Mouse (Mus musculus): ENCODE data around the gene Mmp24.
"Not testable (repeated sequence)": the region's sequence is repeated elsewhere in the genome, so short reads cannot be mapped to it uniquely, and the experiment has no call there.

Mmp24 gene

DNA sequence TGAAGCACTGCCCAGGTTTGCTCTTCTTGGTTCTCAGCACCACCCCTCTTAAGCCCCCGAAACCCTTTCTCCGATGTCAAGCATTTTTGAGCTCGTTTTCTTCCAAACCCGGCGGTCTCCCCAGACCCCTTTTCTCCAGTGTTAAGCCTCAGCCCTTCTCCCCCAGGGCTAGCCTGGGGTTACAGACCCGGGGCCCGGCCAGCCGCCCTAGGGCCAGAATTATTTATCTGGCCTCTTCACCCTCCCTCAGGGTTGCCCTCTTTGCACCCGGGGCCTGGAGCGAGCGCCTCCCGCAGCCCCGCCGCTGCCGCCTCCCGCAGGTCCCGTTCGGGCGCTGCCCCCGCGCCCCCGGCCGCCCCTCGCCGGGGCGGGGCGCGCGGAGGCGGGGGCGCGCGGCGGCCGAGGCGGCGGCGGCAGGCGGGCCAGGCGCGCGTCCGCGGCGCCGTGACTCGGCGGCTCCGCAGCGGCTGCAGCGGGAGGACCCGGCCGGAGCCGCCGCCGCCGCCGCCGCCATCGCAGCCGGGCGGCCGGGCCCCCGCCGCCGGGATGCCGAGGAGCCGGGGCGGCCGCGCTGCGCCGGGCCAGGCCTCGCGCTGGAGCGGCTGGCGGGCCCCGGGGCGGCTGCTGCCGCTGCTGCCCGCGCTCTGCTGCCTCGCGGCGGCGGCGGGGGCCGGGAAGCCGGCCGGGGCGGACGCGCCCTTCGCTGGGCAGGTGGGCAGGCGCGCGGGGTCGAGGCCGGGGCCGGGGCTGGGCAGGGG is at the start of gene Mmp24:
Mmp24 (plus strand) TSS at position 416 of the 758 bp plus-strand sequence.
- DNase-seq (ENCODE audit: low spot score), result no peak

DNA sequence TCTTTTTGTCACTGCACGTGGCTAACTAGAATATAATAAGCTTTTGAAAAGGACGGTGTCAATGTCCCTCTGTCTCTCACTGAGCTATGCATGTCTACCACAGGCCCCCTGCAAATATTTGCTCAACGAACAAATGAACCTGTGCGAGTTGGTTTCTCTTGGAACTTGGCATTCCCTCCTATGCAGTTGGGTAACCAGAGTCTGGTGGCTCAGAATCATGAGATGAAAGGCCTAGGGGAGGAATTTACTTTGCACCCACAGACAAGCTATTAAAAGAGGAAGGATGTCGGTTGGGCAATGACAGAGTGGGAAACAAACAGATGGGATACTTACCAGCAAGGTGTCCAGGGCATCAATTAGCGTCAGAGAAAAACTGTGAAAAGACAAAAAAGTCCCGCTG is 48.8 kb upstream of the Mmp24 start:
- no peak for DNase-seq (ENCODE audit: low spot score)

DNA sequence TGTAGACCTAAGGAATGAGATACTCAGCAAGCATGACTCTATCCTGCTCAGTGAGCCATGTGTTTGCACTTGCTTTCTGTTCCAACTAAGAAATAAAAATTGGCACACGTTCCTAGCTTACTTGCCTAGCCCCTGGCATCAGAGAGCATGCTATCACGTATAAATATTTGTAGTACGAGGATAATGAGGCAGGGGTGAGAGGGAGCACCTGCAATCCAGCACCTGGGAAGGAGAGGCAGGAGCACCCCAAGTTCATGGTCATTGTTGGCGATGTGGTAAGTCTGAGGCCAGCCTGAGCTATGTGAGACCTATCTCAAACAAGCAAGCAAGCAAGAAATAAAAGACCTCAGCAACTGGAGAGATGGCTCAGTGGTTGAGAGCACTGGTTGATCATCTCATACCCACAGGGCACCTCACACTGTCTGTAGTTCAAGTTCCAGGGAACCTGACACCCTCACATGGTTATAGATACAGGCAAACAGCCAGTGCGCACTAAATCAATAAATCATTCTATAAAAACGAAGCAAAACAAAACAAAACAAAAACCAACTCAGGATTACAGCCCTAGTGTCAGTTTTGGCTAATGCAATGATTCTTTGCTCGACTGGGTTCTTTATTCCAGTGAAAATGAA is 47.3 kb upstream of the Mmp24 start:
- DNase-seq (ENCODE audit: low spot score), result no peak

DNA sequence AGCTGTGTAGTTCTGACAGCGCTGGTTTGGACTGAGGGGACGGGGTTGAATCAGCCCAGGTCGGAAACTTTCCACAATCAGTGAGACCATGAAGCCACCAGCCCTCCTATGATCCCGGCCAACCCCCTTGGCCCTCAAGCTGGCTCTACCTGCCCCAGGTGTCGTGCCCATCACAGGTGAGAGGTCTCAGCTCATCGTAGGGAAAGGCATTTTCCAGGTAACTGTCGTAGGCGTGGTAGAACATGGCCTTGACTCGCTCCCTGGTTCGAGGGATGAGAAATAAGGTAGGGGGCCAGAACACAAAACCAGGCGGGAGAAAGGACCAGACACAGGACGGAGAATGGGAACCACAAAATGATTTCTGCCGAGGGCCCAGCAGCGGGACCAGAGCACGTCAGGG is 46.4 kb upstream of the Mmp24 start:
- no peak for DNase-seq (ENCODE audit: low spot score)

DNA sequence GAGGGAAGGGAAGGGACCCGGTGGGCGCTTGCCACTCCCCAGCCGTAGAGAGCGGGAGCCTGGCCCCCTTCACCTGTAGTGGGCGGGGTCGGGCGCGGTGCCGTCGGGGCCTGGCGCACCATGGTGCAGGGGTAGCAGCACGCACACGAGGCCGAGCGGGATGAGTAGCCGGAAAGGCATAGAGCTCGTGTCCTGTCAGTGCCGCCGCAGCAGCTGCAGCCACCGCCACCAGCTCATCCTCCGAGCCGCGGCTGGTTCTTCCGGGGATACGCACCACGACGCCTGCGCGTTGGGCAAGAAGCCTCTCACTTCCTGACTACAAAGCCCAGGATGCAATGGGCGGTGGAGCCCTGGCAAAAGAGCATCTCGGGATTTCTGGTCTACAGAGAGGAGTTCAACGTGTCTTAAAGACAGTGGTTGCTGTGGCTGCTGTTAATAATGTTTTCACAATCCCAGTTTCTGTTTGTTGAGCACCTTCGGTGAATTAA is 45.9 kb upstream of the Mmp24 start, which contains the start of gene Edem2:
Edem2 (minus strand) TSS at position 318 of the 488 bp plus-strand sequence.
- DNase-seq (ENCODE audit: low spot score), result peak; percentile 82

DNA sequence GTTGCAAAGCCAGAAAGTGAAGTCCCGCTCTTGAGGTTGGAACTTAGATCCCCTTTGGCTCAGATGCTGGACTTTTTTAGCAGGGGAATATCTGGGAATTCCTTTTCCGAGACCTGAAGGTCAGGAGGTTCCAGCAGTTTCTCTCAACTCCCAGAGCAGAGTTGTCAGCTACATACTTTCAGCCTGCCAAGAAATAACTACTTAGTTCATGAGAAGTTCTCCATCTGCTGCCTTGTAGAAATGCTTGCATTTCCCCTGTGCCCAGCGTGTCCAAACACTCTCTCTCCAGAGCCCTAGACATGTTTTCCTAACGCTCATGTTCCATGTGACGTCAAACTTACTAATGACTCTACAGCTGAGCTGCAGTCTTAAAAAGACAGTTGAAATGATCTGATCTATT is 40.1 kb upstream of the Mmp24 start:
- no peak for DNase-seq (ENCODE audit: low spot score)

DNA sequence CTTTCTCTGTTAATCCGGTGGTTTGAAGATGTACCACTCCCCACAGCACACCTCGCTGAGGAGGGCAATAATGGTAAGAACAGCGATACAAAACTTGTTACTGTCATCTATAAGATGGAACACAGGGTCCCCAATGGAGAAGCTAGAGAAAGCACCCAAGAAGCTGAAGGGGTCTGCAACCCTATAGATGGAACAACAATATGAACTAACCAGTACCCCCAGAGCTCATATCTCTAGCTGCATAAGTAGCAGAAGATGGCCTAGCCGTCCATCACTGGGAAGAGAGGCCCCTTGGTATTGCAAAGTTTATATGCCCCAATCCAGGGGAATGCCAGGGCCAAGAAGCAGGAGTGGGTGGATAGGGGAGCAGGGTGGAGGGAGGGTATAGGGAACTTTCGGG is 39.4 kb upstream of the Mmp24 start, which contains the start of gene Gm17581:
Gm17581 (minus strand) TSS at position 101 of the 400 bp plus-strand sequence.
- DNase-seq (ENCODE audit: low spot score), result not testable (repeated sequence)

DNA sequence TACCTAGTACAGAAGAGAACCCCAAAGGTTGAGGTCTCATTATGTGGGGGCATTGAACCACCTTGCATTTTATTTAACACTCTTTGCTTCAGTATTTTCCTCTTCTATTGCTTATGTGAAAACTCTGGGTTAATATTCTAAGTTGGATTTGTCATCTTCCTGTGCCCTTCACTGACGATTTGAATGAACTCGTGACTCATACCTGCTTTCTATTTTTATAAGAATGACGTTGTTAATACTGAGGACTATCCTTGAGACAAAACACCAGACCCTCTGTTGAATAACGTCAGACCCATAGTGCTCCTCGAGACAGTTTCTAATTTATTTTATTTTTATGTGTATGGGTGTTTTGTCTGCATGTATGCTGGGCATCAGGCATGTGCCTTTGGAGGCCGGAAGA is 38.2 kb upstream of the Mmp24 start:
- DNase-seq (ENCODE audit: low spot score), result no peak

DNA sequence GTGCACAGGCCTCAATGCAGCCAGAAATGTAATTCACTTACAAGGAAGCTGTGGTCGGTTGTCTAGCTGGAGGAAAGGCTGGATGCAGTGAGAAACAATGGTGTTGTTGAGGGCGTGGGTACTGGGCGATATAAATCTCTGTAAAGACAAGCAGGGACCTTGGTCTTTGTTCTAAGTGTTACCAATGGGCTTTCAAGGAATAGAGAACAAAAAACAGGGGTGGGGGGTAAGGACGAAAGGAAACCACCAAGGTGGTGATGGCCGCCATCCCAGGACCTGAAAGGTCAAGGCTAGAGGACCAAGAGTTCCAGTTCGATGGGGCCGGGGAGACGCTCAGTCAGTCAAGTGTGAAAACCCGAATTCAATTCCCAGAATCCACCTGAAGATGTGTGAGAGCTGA is 37.3 kb upstream of the Mmp24 start:
- DNase-seq (ENCODE audit: low spot score), result no peak

DNA sequence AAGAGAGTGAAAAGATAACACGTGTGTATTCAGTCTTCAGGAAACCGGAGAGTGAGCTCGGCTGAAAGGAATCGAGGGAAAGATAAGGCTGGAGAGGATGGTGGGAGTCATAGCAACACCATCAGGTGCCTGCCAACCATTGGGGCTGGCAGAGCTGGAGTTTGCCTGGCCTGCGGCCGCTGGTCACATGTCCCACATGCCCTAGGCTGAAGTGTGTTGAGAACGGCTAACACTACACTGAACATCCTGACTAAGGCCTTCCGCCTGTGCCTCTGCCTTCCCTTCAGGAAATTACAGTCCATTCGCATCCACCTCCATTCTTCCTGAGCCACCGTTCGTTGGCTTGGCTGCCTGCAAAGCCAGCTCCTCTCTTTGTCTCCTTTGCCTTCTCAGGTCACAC is 32.9 kb upstream of the Mmp24 start:
- no peak for DNase-seq (ENCODE audit: low spot score)

DNA sequence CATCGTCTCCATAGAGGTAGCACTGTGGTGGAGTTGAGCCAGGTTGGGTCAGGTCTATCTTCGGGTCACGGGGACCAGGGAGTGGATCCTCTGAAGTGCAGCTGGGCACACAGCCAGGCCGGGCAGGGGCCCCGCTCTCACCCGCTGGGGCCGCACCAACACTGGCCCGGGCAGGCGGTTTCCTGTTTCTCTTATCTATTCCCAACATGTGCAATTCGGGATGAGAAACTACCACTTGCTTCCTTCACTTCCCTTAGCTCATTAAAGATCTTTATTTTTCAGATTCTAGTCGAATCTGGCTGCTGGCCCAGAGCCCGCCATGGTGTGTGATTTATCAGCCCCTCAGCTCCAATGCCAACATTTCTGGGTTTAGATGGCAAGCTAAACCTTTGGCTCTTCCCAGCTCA is 32.2 kb upstream of the Mmp24 start:
- no peak for DNase-seq (ENCODE audit: low spot score)

DNA sequence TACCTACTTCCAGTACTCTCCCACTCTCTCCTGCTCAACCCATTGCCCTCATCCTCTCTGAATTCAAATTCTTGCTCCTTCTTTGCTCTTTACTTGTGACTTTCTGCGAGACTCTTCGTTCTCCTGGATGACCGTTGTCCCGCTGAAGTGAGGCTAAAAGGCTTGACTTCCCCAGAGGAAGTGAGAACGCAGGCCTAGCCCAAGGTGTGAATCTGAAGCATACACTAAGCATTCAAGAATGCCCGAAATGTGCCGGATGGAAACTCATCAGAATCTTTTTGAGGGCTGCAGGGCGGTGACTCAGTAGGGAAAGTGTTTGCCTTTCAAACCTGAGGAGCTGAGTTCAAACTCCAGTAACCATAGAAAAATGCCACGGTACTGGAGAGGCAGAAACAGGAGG is 31.8 kb upstream of the Mmp24 start:
- DNase-seq (ENCODE audit: low spot score), result no peak

DNA sequence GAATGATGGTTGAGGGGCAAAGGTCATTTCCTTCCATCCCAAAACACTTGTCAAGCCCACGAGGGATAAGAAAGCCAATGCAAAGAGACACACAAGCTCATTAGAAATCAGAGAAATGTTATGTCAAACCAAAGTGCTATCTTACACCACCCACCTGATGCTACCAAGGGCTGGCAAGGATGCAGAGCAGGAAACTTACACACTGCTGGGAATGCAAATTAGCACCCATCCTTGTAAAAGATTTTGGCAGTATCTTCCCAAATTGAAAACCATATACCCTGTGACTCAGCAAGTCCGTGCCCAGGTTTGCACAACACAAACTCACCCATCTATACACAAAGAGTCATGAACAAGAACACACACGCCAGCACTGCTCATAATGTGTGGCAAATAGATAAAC is 29.7 kb upstream of the Mmp24 start:
- DNase-seq (ENCODE audit: low spot score), result no peak

DNA sequence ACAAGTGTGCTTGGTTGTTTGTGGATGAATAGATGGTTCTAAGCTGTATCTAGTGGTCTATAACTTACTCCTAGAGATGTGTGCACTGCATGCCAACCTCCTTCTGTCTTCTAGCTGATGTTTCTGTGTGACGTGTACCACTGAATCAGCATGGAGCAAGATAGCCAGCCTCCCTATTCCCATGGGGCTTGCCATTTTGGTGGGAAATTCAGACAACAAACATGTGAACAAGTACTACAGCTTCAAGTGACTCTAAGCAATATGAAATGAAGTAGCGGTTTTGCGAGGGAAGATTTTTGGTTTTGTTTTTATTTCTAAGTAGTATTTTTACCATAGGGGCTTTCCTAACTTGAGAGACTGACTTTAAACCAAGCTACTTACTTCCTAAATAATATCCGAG is 25.7 kb upstream of the Mmp24 start:
- DNase-seq (ENCODE audit: low spot score), result no peak

DNA sequence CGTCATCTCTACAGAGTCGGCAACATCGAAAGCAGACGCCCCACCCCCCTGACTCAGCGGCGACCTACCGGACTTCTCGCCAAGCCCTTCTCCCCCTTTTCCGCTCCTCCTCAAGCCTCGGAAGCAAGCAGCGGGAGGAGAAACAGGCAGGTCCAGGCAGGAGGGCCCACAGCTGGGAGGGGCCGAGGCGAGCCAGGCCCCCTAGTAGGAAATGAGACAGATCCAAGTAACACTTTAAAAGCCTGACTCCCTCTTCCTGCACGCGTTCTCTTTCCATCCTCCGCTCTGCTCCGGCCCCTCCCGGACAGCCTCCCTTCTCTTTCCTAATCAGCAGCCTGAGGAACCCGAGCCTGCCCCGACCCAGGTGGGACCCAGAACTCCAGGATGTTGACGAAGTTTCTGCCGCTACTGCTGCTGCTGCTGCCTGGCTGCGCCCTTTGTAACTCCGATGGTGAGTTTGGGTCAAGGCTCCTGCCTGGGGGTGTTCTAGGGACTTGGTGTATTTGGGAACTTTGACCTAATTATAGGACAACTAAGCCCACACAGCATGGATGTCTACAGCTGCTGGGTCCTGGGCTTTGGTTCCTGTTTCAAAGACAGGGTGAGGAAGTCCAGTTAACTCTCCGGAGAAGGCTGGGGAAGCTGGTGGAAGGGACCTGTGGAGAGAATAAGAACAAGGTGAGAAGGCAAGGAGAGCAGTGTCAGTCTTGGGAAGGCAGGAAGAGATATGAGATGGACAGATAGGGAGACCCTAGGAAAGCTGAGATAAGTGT is 23.9 kb upstream of the Mmp24 start, which contains the start of gene Procr:
Procr (plus strand) TSS at position 104 of the 773 bp plus-strand sequence.
- DNase-seq (ENCODE audit: low spot score), result no peak

DNA sequence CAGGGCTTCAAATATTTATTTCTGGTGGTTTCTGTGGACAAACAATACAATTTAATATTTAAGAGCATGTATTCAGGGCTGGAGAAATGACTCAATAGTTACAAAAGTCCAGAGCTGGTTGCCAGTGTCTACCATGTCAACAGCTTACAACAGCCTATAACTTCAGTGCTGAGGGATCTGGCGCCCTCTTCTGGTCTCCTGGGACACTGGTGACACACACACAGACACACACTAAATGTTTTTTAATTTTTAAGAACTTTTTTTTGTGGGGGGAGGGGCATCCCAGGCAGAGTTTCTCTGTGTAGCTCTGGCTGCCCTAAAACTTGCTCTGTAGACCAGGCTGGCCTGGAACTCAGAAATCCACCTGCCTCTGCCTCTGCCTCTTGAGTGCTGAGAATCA is 19.4 kb upstream of the Mmp24 start:
- DNase-seq (ENCODE audit: low spot score), result no peak

DNA sequence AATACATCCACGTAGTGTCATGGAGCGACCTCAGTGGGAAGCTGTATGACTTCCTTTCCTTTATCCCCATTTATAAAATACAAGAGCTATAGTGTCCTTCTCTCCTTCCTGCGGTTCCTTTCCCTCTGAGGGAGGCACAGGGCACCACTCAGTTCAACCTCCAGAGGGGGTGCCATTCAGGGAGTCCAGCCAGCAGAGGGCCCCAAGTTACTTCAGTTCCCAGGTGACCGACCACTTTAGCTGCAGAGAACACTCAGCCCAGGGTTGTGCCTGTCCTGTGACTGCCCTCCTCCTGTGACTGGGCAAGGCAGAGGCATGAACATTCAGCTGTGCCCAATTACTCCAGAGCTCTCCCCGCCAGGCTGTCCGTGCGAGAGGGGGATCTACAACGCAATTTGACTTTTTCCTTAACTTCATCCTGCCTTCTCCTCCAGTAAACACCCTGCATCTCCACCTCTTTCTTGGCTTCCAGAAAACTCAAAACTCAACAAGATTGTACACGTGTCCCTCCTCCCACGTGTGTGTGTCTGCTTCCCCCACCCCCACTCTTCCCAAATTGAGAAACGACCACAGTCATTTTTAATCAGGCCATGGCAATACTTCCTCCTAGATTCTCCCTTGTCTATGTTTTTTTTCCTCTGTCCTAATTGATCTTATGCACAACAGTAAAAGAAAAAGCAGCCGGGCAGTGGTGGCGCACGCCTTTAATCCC is 18.1 kb upstream of the Mmp24 start:
- DNase-seq (ENCODE audit: low spot score), result no peak

DNA sequence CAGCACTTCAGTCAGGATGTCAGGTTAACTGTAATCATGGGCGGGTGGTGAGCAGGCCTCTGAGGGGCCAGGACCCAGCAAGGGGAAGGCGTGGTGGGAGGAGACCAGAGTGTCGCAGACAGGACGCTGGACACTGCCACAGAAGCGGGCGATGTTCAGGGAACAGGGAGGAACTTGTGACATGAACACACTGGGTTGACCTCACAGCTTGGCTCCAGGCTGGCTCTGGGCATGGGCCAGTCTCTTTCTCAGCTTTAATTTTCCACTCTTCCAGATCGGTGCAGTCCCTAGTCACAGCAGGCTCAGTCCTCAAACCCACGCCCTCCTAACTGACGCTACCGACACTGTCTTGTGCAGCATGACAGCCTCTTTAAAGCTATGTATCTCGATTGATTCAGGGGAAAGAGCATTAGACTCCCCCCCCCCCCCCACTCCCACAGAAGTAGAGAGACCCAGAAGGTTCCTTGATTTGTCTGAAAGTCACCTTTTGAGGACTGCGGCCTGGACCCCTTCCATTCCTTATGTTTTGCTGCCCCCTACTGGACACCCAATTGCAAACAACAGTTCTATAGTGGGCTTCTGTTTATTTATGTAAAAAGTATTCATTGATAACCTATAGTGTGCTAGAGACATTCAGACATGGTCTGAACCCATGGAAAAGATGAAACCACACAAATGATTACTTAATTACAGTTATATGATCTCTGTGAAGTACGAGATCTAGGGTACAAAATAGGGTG is 10.3 kb upstream of the Mmp24 start:
- DNase-seq (ENCODE audit: low spot score), result peak; percentile 59

DNA sequence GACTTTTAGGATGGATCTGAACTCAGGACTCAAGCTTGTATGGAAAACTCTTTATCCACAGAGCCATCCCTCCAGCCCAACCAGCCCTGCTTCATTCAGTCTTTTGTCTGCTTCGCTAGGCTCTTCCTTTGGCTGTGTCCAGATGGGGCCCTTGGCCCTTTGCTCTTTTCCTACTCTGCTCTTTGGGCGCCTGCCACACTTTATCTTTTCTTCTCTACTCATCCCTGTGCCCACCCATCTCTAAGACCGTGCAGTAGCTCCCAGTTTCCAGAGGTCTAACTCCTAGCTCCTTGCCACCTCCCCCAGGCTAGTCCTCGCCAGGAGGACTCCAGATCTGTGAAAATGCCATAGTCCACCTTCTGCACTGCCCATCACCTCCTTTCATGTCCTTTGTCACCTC is 1.5 kb upstream of the Mmp24 start:
- DNase-seq (ENCODE audit: low spot score), result no peak

DNA sequence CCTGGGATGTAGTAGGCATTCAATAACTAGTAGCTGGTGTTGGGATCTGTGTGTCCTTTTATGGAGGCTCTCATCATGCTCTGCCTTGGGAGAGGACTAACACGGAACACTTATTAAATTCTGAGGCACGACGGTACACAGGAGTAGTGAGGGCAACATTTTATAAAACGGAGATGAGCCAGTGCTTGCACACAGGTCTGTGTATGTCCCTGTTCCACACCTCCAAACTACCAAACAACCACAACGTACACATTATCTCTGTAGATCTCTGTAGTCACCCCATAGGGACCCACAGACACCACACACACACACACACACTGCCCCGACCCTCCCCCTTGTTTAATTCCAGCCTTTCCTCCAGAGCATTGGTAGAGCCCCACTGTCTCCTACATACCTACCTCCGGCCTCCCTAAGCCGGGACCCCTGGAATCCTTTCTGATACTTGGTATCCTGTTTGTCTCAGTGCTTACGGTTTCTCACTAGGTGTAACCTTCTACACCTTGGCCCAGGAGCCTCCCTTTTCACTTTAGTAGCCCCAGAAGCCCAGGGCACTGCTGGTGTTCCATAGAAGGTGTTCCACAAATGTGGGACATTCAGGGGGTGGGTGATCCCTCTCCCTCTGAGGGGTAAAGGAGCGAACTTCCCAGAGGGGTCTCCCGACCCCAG is 748 bp upstream of the Mmp24 start:
- DNase-seq (ENCODE audit: low spot score), result no peak
